Mouse (Mus musculus) cortical plate, adult 2 months (tissue): ENCODE measurements around the gene Nrarp.
A peak's percentile ranks its signal among the peaks of the same experiment; 100 is the strongest.

Source experiments
- CTCF ChIP-seq: fragments of 200-500 bp; IDR thresholded peaks from 2 replicates; pipeline ENCODE4 v1.5.1; 2011; ENCODE audit warnings: mild to moderate bottlenecking, control low read depth, low read length; ENCODE audit not compliant: insufficient read depth; ENCODE audit errors: extremely low read depth
- POLR2A ChIP-seq: fragments of 200-500 bp; IDR thresholded peaks from 2 replicates; pipeline ENCODE4 v1.6.1; 2011; ENCODE audit warnings: mild to moderate bottlenecking, low read length, control low read depth; ENCODE audit not compliant: insufficient read depth; ENCODE audit errors: extremely low read depth

GRCm38 (mm10) chr2:25224492-25224765 lies 43.9 kb downstream of the Nrarp start, which contains the start of gene Tubb4b:
- TF ChIP-seq CTCF (no peak), POLR2A (peak; percentile 100)
